11 mouse cellular contexts compared by ENCODE assay signal in genomic region chr12:81852977-81853376, GRCm38 (mm10). TPM values are rescaled to one million over a fixed set of nuclear protein-coding genes. Genes with fewer than 3 reads are reported as not detected.
DNase-seq lines count a peak whose midpoint lies in the region; ATAC-seq lines count a peak whose summit lies in the region.
"Had no signal": no experiment of that assay in that cellular context is flagged by ENCODE, and none has a peak within 500 bp of the region (broad histone marks: within the 10 kb centered on the region; RNA-seq: fewer than 3 reads in every experiment).

No protein-coding gene starts in this region.

- no peak overlapping the region for H3K4me3 ChIP-seq in intestine, embryonic 15.5 days (replicated peaks)
- H3K4me3 ChIP-seq: hindbrain, embryonic 12.5 days; midbrain, embryonic 13.5 days had no signal

- H3K4me1 ChIP-seq in intestine, embryonic 15.5 days (replicated peaks), result peaks cover 19% of the 10 kb centered on the region

- no peaks in the 10 kb centered on the region for H3K36me3 ChIP-seq in intestine, embryonic 15.5 days
- H3K36me3 ChIP-seq: hindbrain, embryonic 12.5 days; midbrain, embryonic 13.5 days had no signal

- no peak for DNase-seq in frontal cortex, postnatal 14 days (ENCODE audit: low spot score in 2 of 2)
- DNase-seq in right cerebral cortex, postnatal 4 days, result peak; percentile 26
- DNase-seq in right cerebral cortex, postnatal 36 days (ENCODE audit: low spot score in 2 of 2), result no peak
- no peak for DNase-seq in urinary bladder, postnatal 10 days (ENCODE audit: low spot score)
- DNase-seq in cerebellum, adult 9-10 months, result no peak
- no peak for DNase-seq in urinary bladder, postnatal 25 days (ENCODE audit: low spot score)

- 56% methylated on average over 14 of the region's 14 CpGs for WGBS in intestine, embryonic 15.5 days

- H3K9ac ChIP-seq in intestine, embryonic 15.5 days, result no peak overlapping the region
- H3K9ac ChIP-seq: hindbrain, embryonic 12.5 days; midbrain, embryonic 13.5 days had no signal

- H3K27me3 ChIP-seq in intestine, embryonic 15.5 days (replicated peaks), result no peaks in the 10 kb centered on the region

- peak overlapping the region; percentile 61 for H3K27ac ChIP-seq in intestine, embryonic 15.5 days
- H3K27ac ChIP-seq: hindbrain, embryonic 12.5 days; midbrain, embryonic 13.5 days had no signal

- no peaks in the 10 kb centered on the region for H3K9me3 ChIP-seq in intestine, embryonic 15.5 days
- H3K9me3 ChIP-seq: hindbrain, embryonic 12.5 days; midbrain, embryonic 13.5 days had no signal

- ATAC-seq in frontal cortex, adult (ENCODE audit: low TSS enrichment), result peak; percentile 55; the same call in 1 of the 2 replicates
- ATAC-seq in intestine, embryonic 15.5 days, result peak; percentile 34; the same call in 1 of the 2 replicates
- ATAC-seq: CD4-positive, CD25-positive, alpha-beta regulatory T cell, adult 4 months; midbrain, embryonic 13.5 days had no signal

- H3K4me2 ChIP-seq in intestine, embryonic 15.5 days (replicated peaks), result no peak overlapping the region
- H3K4me2 ChIP-seq: hindbrain, embryonic 12.5 days; midbrain, embryonic 13.5 days had no signal

RNA-seq across cellular contexts. Expression of gene Pcnx, which starts 6.8 kb away (rescaled TPM):
- polyA plus RNA-seq in intestine, embryonic 15.5 days (2015; fragmentation: Nextera tagmentation; extraction: Ambion mirVana), result 6.8 and 11.6 TPM in 2 replicates
